Mouse (Mus musculus) layer of hippocampus, adult 9-11 months (tissue): ENCODE results near the gene Gm10024.
"Not testable (repeated sequence)": the region's sequence is repeated elsewhere in the genome, so short reads cannot be mapped to it uniquely, and the experiment has no call there.

Experiments
- DNase-seq: peaks from one replicate; pipeline ENCODE4 v3.0.0; 2022

The Gm10024 gene

DNA sequence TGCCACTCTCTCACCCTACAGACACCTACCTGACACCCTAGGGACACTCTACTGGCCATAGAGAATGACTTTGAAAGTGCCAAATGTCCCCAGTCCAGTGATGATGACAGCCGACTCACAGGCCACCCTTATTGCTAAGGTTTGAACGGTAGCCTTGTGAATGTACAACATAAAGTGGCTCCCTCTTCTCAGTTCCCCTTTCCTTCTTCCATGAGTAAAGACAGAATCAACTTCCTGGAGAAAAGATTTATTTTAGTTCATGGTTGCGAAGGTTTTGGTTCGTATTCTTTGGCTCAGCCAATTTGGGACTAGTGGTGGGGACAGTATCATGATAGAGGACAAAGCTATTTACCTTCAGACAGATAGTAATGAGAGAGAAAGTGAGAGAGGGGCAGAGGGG is 27.7 kb downstream of the Gm10024 start:
- no peak for DNase-seq

DNA sequence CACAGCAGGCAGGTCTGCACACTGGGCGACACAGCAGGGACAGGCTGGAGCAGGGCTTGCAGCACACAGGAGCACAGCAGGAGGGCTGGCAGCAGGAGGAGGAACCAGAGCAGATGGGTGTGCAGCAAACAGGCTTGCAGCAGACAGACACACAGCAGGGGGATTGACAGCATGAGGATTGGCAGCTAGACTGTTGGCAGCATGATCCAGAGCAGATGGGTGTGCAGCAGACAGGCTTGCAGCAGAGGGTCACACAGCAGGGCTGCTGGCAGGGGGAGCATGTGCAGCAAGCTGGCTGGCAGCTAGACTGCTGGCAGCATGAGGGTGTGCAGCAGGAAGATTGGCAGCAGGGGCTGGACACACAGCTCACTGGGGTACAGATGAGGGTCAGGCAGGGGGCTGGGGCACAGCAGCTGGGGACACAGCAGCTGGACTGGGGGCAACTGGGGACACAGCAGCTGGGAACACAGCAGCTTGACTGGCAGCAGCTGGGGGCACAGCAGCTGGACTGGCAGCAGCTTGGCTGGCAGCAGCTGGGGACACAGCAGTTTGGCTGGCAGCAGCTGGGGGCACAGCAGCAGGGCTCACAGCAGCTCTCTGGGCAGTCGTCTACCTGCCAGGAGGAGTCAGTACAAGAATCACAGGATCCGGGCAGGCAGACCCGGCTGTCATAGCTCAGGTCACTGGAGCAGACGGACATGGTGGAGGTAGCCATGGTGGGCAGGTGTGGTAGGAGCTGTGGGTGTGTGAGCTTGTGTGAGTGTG is 30.8 kb downstream of the Gm10024 start, which contains the start of gene Gm18596:
TSS of gene Gm18596 (minus strand) at position 715 of the 765 bp plus-strand sequence.
- DNase-seq = not testable (repeated sequence)

DNA sequence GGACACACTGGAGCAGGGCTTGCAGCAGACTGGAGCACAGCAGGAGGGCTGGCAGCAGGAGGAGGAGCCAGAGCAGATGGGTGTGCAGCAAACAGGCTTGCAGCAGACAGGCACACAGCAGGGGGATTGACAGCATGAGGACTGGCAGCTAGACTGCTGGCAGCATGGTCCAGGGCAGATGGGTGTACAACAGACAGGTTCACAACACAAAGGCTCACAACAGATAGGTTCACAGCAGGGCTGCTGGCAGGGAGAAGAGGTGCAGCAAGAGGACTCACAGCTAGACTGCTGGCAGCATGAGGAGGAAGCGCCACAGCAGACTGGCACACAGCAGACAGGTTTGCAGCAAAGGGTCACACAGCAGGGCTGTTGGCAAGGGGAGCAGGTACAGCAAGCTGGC is 39.4 kb downstream of the Gm10024 start:
- not testable (repeated sequence) for DNase-seq

DNA sequence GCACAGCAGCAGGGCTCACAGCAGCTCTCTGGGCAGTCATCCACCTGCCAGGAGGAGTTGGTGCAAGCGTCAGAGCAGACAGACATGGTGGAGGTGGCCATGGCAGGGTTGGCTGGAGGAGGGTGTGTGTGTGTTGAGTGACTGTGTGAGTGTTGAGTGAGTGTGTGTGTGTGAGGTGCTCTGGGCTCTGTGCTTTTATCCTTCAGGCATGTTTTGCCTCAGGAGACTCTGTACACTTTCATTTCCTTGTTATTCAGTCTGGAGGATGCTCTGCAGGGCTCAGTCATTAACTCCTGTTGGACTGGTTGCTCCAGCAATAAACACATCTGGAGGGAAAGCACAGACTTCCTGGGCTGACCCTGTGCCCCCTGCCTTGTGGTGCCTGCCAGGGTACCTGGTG is 40.0 kb downstream of the Gm10024 start, which contains the start of gene Gm9736:
TSS of gene Gm9736 (minus strand) at position 101 of the 400 bp plus-strand sequence.
- not testable (repeated sequence) for DNase-seq

DNA sequence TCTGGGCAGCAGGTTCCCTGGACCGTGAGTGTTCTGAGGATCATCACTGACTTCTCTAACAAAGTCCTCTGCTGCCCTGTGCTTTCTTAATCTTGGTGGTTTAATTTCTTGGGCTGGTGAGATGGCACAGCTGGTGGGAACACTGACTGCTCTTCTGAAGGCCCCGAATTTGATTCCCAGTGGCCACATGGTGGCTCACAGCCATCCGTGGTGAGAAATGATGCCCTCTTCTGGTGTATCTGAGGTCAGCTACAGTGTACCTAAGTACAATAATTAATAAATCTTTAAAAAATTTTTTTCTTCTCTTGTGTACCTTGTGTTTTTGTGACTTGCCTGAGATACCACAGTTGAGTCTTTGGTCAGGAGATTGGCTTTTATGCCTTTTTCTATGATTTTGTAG is 41.1 kb downstream of the Gm10024 start:
- DNase-seq = not testable (repeated sequence)

DNA sequence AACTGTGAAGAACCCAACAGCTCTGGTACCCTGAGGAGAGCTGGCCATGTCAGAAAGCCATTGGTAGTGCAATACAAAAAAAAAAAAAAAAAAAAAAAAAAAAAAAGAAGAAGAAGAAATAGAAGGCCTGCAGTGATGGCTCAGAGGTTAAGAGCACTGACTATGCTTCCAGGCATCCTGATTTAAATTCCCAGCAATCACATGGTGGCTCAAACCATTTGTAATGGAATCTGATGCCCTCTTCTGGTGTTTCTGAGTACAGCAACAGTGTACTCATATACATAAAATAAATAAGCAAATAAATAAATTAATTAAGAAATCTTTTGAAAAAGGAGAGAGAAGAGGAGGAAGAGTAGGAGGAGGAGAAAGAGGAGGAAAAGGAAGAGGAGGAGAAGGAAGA is 42.2 kb downstream of the Gm10024 start:
- DNase-seq = no peak

DNA sequence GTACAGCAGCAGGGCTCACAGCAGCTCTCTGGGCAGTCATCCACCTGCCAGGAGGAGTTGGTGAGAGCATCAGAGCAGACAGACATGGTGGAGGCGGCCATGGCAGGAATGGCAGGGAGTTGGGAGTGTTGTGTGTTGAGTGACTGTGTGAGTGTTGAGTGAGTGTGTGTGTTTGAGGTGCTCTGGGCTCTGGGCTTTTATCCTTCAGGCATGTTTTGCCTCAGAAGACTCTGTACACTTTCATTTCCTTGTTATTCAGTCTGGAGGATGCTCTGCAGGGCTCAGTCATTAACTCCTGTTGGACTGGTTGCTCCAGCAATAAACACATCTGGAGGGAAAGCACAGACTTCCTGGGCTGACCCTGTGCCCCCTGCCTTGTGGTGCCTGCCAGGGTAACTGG is 48.3 kb downstream of the Gm10024 start, which contains the start of gene Gm3233:
TSS of gene Gm3233 (minus strand) at position 101 of the 400 bp plus-strand sequence.
- not testable (repeated sequence) for DNase-seq
